Mouse (Mus musculus): Measurements from ENCODE around the gene A730009L09Rik.
A peak's percentile ranks its signal among the peaks of the same experiment; 100 is the strongest.

The A730009L09Rik gene

GRCm38 (mm10) chr16:84514821-84515220, at the start of gene A730009L09Rik:
Gene A730009L09Rik (plus strand): TSS chr16:84515121.
- no peak for DNase-seq (ENCODE audit: low spot score)

DNA sequence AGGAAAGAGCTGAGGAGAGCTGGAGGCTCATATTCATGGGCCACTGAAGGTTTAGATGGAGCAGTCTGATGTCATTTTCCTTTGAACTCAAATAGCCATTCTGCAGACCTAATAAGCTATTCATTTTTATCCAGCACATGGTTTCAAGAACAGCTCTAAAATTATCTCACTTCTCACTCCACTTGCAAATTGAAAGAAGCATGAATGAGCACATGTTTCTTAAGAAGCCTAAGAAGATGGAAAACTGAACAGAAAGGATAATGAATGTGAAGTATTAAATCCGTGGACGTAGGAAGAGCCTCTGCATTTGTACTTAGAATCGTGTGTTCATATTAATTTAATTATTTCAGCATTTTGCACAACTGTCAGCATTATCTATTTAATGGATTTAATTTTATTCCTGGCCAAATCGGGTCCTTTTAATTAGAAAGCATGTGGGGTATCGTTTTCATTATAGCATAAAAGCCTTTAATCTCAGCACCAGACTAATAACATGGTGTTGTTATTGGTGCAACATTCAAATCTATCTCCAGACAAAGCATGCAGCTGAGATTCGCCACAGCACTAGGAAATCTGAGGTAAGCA, 49.2 kb upstream of the A730009L09Rik start:
- DNase-seq (ENCODE audit: low spot score), result no peak

DNA sequence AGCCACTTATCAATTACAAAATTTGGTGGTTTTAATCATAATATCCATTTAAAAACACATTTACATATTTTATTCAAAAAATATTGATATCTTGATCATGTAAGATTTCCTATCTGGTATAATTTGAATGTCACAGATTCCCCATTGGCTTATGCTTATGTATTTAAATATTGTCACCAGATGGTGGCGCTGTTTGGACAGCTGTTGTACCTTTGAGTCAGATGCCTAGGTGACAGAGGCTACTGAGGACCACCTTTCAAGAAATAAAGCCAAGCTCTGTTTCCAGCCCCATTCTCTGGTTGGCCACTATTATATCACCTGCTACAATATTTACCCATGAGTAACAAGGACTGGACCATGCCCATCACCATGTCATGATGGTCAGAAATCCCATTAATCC, 46.0 kb upstream of the A730009L09Rik start:
- no peak for DNase-seq (ENCODE audit: low spot score)

DNA sequence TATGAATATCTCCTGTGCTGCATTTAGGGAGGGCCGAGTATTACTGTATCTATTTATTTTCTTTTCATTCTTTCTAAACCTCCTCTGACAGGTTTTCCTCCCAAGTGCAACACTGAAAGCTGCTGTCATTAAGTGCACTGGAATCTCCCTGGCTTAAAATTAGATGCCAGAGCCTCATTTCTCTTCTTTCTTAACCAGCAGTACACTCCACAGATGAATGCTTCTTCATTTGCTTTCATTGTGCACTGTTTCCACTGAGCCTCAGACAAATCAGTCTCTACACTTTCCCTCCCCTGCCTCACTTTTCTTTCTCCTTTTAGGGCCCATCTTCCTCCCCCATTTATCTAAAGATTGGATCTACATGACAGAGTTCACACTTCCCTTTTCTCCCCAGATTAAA, 44.9 kb upstream of the A730009L09Rik start:
- DNase-seq (ENCODE audit: low spot score), result no peak

- no peak for DNase-seq (ENCODE audit: low spot score)
Observed at GRCm38 (mm10) chr16:84473406-84473805, 41.5 kb upstream of the A730009L09Rik start.

DNA sequence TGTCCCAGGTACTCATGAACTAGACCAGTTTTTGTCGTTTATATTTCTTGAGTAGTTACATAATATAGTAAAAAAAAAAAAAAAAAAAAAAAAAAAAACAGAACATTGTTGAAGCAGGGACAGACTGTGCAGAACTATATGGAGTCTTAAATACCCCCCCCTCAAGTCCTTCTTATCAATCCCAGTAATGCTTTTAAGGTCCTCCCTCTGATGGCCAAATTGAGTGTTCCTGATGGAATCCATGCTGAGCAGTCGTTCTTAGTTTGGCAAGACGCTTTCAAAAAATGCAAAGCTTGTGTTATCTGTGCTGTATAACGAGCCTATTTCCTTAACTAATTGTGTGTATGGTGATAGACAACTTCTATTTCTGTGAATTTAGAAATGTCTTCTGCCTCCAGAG, 40.2 kb upstream of the A730009L09Rik start:
- DNase-seq (ENCODE audit: low spot score), result no peak

DNA sequence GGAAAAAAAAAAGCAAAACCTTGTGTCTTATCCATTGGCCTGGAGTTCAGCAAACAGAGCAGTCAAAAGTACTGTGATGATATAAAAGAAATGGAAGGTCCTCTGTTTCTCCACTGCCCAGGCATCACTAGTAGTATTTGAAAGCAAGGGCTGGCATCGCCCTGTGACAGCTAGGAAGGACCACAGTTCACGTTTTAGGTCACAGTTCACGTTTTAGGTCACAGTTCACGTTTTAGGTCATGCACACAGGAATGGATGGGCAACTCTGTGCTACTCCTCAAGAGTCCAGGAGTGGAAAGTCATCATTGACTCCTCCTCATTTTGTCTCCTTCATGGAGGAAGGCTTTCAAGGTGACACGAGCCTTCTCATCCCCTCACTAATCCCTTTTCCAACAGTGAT, 38.0 kb upstream of the A730009L09Rik start:
- DNase-seq (ENCODE audit: low spot score), result no peak

DNA sequence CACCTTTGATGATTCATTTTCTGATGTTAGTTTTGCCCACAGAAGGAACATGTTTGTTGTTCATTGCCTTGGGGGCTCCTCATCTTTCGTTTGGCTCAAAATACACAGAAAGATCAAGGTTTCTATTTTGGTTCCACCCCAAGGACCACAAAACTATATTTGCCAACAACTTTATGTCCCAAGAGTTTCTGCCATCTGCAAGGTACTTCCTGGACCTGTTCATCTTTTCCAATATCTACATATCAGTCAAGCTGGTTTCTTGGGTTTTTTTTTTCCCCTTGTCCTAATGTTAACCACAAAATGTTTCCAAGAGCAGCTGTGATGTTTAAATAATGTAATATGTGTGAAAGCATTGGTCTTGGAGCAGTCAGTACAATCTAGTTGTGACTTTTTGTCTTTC, 37.4 kb upstream of the A730009L09Rik start:
- no peak for DNase-seq (ENCODE audit: low spot score)

- no peak for DNase-seq (ENCODE audit: low spot score)
Observed at GRCm38 (mm10) chr16:84477952-84478351, 37.0 kb upstream of the A730009L09Rik start.

GRCm38 (mm10) chr16:84485931-84486330, 29.0 kb upstream of the A730009L09Rik start:
- DNase-seq (ENCODE audit: low spot score), result no peak

- DNase-seq (ENCODE audit: low spot score), result no peak
Observed at GRCm38 (mm10) chr16:84494818-84495217, 20.1 kb upstream of the A730009L09Rik start.

DNA sequence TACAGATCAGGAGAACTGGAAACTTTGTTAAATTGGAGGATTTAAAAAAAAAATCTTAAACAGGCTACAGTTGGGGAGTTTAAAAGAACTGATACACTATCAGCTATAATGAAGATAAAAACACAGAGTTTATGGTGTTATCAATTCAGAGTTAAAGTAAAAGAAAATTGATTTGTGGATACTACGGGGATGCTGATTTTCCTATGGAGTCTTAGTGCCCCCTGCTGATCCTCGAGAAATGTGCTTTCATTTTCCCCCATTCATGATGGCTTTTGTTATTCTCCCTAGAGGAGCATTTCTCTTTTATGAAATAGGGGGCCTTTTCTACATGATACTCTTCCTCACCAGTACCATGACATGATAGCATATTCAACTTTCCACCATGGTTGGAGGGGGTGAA, 19.5 kb upstream of the A730009L09Rik start:
- DNase-seq (ENCODE audit: low spot score), result peak; percentile 45

GRCm38 (mm10) chr16:84507681-84508080, 7.2 kb upstream of the A730009L09Rik start:
- no peak for DNase-seq (ENCODE audit: low spot score)

DNA sequence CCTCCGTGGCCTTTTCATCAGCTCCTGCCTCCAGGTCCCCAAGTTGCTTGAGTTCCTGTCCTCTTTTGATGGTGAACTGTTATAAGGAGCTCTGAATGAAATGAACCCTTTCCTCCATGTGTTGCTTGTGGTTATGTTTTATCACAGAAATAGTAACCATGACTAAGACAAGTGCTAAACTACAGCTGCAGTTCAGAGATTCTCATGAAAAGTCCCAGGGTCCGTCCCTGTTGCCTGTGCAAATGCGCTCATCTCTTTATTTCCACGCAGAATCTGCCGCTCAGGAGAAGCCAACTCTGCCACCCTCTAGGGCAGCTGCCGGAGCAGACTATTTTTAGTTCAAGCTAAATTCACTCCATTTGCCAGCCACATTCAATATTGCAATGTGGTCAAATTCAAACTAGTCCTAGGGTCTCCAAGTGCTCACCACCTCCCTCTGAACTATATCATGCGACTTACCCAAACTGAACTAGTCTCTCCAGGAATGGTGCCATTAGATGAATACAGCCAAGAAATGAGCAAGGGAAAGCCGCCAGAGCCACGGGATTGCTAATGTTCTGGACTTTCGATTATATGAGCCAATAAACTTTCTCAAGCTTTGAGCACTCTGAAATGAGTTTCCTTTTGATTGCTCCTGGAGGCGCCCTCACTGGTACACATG, 7.2 kb downstream of the A730009L09Rik start:
- no peak for DNase-seq (ENCODE audit: low spot score)

GRCm38 (mm10) chr16:84523061-84523460, 8.1 kb downstream of the A730009L09Rik start:
- no peak for DNase-seq (ENCODE audit: low spot score)

GRCm38 (mm10) chr16:84527375-84527774, 12.5 kb downstream of the A730009L09Rik start:
- DNase-seq (ENCODE audit: low spot score), result peak; percentile 70

DNA sequence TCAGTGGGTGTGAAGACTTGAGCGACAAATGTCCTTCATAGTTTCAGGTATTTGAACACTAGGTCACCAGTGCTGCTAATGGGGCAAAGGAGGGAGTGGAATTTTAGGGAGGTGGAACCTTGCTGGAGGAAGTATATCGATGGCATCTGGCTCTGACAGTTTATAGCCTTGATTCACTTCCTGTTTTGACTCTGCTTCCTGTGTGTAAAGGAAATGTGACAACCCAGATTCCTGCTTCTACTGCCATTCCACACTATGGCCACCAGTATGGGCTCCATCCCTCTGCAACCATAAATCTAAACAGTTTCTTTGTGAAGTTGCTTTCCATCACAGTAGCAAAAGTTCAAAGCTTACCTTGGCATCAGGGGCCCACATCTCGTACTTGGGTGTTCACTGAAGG, 17.9 kb downstream of the A730009L09Rik start:
- DNase-seq (ENCODE audit: low spot score), result no peak

DNA sequence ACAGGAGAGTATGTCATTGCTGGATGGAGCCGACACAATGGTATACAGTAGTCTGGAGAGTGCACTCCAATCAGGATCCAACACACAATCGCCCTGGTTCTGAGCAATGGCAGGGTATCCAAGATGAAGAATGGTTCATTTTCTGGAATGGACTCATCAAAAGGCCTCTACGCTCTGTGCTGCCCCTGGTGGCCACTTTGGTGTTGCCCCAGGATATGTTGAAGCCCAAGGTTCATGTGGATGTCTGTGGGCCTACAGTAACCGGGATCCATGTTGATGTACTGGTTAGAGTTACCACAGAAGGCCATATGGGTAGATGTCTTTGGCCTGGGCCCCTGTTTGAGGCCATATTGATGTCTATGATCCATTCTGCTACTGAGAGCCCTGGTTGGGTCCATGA, 31.1 kb downstream of the A730009L09Rik start:
- DNase-seq (ENCODE audit: low spot score), result no peak

DNA sequence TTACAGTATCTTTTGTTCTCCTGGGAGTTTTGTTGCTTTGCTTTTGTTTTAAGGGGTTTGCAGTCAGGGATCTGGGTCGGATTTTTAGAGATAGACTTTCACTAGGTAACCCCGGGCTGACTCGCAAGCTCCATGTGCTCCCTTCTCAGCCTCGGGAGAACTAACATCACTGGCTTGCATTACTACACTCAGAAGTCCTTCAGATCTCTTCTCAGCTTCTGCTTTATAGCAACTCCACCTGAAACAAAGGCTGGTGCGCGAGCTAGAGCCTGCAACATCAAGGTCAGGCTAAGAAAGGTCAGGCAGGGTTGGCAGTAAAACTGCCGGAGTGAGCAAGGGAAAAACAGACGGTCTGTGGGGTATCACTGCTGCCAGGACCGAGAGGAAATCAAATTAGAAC, 34.2 kb downstream of the A730009L09Rik start:
- no peak for DNase-seq (ENCODE audit: low spot score)

GRCm38 (mm10) chr16:84550445-84550844, 35.5 kb downstream of the A730009L09Rik start:
- no peak for DNase-seq (ENCODE audit: low spot score)

DNA sequence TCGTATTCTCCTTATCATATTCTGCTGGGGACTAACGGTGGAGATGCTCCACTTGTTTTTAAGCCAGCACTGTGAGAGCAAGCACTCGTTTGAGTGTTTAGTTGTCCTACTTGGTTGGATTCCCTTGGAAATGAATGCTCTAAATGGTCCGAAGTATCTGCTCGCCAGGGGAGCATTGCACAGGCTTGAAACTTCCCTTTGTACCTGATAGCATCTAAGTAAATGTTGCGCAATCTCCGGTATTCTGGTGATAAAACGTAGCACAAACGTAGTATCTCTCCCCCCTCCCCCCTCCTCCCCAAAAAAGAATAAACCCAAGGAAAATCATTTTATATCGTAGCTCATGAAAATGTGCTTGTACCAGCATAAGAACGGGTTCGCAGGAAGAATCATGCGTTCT, 39.1 kb downstream of the A730009L09Rik start:
- DNase-seq (ENCODE audit: low spot score), result no peak

GRCm38 (mm10) chr16:84558113-84558917, 43.4 kb downstream of the A730009L09Rik start:
- DNase-seq (ENCODE audit: low spot score), result no peak

All from layer of hippocampus, adult 11-12 months (tissue).